Mouse (Mus musculus): ENCODE results near the gene Adamts17. TPM values are rescaled to one million over a fixed set of nuclear protein-coding genes. Genes with fewer than 3 reads are reported as not detected.
A peak's percentile ranks its signal among the peaks of the same experiment; 100 is the strongest.

Gene Adamts17
- polyA plus RNA-seq, 2 experiments = 16.0 to 19.5 TPM

DNA sequence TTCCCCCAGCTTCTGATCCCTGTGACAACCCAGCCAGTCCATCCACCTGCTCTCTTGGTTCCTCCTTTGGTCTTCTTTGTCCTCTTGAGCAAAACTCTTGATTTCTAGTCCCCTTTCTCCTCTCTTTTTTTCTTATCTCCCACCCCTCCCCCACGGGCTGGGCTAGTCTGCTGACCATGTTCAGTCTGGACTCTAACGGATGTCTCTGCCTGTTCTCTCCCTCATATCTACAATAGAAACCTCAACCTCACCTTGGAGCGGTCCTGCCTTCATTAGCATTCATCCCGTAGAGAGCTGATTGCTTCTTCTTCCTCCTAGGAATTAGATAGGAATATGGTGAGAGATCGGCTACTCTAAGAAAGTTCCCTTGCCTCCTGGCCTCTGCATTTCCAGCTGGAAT lies 8.7 kb upstream of the Adamts17 start:
- Histone ChIP-seq H3K9ac (ENCODE audit: low read depth, low read length, severe bottlenecking) (no peak overlapping the region), H3K36me3 (ENCODE audit: control insufficient read depth, insufficient read depth, low read length) (no peaks in the 10 kb centered on the region), H3K27me3 (ENCODE audit: control insufficient read depth, insufficient read depth, low read length) (no peaks in the 10 kb centered on the region), H3K4me1 (ENCODE audit: control insufficient read depth, insufficient read depth, low read length) (peaks cover 15% of the 10 kb centered on the region), H3K9me3 (ENCODE audit: control insufficient read depth, low read length) (no peaks in the 10 kb centered on the region), H3K4me3 (replicated peaks; ENCODE audit: low read length) (no peak overlapping the region), H3K4me2 (replicated peaks; ENCODE audit: low read depth, low read length, severe bottlenecking) (no peak overlapping the region), H3K27ac (replicated peaks; ENCODE audit: low read depth, low read length) (no peak overlapping the region)
- no peak for ATAC-seq (ENCODE audit: low FRiP score, low read depth)
- 69% methylated on average over 5 of the region's 5 CpGs for WGBS
- no peak for DNase-seq (ENCODE audit: low spot score)
- TF ChIP-seq POLR2A (IDR thresholded peaks at IDR 0.05; ENCODE audit: borderline replicate concordance, extremely low read depth, insufficient read depth, insufficient read length) = no peak

DNA sequence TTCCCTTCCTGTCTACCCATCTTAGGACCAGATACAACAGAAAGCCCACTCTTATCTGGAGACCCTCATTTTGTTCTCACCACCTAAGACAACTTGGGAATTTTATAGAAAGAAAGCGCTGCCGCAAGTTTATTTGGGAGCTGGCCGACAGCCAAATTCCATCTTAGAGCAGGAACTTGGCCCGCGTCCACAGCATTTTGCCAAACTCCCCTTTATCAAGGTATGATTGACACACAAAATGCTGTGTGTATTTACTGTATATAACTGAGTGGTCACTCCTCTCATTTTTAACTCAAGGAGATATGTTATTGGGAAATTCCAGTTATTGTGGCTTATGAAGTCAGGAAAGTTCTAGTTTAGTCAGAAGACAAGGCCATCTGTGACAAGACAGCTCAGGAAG lies 8.2 kb upstream of the Adamts17 start:
- no peaks in the 10 kb centered on the region for H3K27me3 ChIP-seq (ENCODE audit: control insufficient read depth, insufficient read depth, low read length)
- DNase-seq (ENCODE audit: low spot score) (peak; percentile 78), ATAC-seq (ENCODE audit: low FRiP score, low read depth) (no peak)
- TF ChIP-seq POLR2A (IDR thresholded peaks at IDR 0.05; ENCODE audit: borderline replicate concordance, extremely low read depth, insufficient read depth, insufficient read length) = no peak
- no peak overlapping the region for H3K27ac ChIP-seq (replicated peaks; ENCODE audit: low read depth, low read length)
- H3K4me2 ChIP-seq (replicated peaks; ENCODE audit: low read depth, low read length, severe bottlenecking) = no peak overlapping the region
- no peak overlapping the region for H3K4me3 ChIP-seq (replicated peaks; ENCODE audit: low read length)
- no peaks in the 10 kb centered on the region for H3K36me3 ChIP-seq (ENCODE audit: control insufficient read depth, insufficient read depth, low read length)
- no peak overlapping the region for H3K9ac ChIP-seq (ENCODE audit: low read depth, low read length, severe bottlenecking)
- WGBS = 22% methylated on average over 5 of the region's 5 CpGs
- H3K9me3 ChIP-seq (ENCODE audit: control insufficient read depth, low read length) = no peaks in the 10 kb centered on the region
- H3K4me1 ChIP-seq (ENCODE audit: control insufficient read depth, insufficient read depth, low read length) = peaks cover 15% of the 10 kb centered on the region

DNA sequence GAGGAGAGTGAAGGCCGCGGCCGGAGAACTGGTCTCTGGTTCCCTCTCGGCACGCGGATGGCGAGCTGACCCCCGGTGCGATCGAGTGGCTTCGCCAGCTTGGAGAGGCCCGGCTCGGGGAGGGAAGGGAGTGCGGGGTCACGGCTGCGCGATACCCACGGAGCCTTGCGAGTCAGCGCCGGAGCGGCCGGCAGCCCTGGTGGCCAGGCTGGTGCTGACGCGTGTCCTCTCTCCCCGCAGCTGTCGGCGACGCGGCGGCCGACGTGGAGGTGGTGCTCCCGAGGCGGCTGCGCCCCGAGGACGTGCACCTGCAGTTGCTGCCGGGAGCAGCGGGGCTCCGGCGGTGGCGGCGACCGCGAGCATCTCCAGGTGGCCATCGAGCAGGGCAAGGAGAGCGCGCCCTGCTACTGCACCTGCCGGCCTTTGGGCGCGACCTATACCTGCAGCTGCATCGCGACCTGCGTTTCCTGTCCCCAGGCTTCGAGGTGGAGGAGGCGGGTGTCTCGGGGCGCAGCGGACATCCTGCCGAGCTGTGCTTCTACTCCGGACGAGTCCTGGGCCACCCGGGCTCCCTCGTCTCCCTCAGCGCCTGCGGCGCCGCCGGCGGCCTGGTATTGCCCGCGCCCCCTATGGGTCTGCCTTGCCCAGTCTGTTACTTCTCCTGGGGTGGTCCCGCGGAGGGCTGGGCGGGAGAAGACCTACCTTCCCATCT lies 629 bp downstream of the Adamts17 start:
- 0% methylated on average over 44 of the region's 76 CpGs for WGBS
- H3K9me3 ChIP-seq (ENCODE audit: control insufficient read depth, low read length) = no peaks in the 10 kb centered on the region
- TF ChIP-seq POLR2A (IDR thresholded peaks at IDR 0.05; ENCODE audit: borderline replicate concordance, extremely low read depth, insufficient read depth, insufficient read length) = no peak
- peaks cover 3% of the 10 kb centered on the region for H3K36me3 ChIP-seq (ENCODE audit: control insufficient read depth, insufficient read depth, low read length)
- peak overlapping the region; percentile 100 for H3K4me2 ChIP-seq (replicated peaks; ENCODE audit: low read depth, low read length, severe bottlenecking)
- H3K4me3 ChIP-seq (replicated peaks; ENCODE audit: low read length) = peak overlapping the region; percentile 68
- peak overlapping the region; percentile 70 for H3K9ac ChIP-seq (ENCODE audit: low read depth, low read length, severe bottlenecking)
- ATAC-seq (ENCODE audit: low FRiP score, low read depth) (peak; percentile 7; the same call in 1 of the 2 replicates), DNase-seq (ENCODE audit: low spot score) (no peak)
- H3K27me3 ChIP-seq (ENCODE audit: control insufficient read depth, insufficient read depth, low read length) = no peaks in the 10 kb centered on the region
- H3K4me1 ChIP-seq (ENCODE audit: control insufficient read depth, insufficient read depth, low read length) = peaks cover 35% of the 10 kb centered on the region
- peak overlapping the region; percentile 62 for H3K27ac ChIP-seq (replicated peaks; ENCODE audit: low read depth, low read length)

DNA sequence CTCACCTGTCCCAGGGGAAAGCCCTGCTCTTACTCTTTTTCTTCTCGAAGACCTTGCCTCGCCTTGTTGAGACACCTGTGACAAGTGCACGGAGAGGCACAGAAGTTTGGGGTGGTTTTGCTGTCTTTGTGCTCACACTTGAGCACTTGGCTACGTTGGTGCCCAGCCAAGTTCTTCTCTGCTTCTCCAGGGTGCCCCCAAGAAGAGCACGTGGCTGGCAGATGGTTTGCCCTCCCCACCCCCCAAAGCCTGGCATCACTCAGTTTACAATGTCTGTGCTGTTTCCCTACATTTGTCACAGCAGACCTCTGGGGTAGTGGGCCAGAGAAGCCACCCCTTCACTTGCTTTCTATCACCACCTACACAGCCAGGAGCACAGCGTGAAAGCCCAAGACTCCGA lies 1.6 kb downstream of the Adamts17 start:
- peaks cover 33% of the 10 kb centered on the region for H3K4me1 ChIP-seq (ENCODE audit: control insufficient read depth, insufficient read depth, low read length)
- no peaks in the 10 kb centered on the region for H3K27me3 ChIP-seq (ENCODE audit: control insufficient read depth, insufficient read depth, low read length)
- ATAC-seq (ENCODE audit: low FRiP score, low read depth) (no peak), DNase-seq (ENCODE audit: low spot score) (no peak)
- 0 out of 2 replicates have a peak overlapping the region, but pooled peaks have one; percentile 12 for H3K9ac ChIP-seq (ENCODE audit: low read depth, low read length, severe bottlenecking)
- peak overlapping the region; percentile 100 for H3K4me2 ChIP-seq (replicated peaks; ENCODE audit: low read depth, low read length, severe bottlenecking)
- no peak for TF ChIP-seq POLR2A (IDR thresholded peaks at IDR 0.05; ENCODE audit: borderline replicate concordance, extremely low read depth, insufficient read depth, insufficient read length)
- no peak overlapping the region for H3K27ac ChIP-seq (replicated peaks; ENCODE audit: low read depth, low read length)
- 64% methylated on average over 7 of the region's 7 CpGs for WGBS
- H3K36me3 ChIP-seq (ENCODE audit: control insufficient read depth, insufficient read depth, low read length) = peaks cover 3% of the 10 kb centered on the region
- no peaks in the 10 kb centered on the region for H3K9me3 ChIP-seq (ENCODE audit: control insufficient read depth, low read length)
- peak overlapping the region; percentile 68 for H3K4me3 ChIP-seq (replicated peaks; ENCODE audit: low read length)

DNA sequence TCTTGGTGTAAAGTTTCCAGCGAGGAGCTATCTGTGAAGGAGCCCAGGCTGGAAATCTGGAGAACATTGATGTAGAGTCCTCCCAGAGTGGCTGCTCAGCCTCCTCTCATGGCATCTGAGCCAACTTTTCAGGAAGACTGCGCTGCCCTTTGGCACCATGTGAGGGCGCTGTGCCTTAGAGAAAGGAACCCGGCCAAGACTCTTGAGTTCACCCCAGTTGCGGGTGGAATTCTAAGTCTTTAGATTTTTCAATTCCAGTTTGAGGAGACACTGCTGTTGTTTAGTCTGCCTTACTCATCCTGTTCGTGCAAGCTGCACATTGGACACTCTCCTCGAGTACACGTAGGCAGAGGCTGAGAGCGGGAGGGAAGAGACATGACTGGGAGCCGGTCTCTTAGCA lies 2.5 kb downstream of the Adamts17 start:
- DNase-seq (ENCODE audit: low spot score) = peak; percentile 85
- Histone ChIP-seq H3K9ac (ENCODE audit: low read depth, low read length, severe bottlenecking) (no peak overlapping the region), H3K4me1 (ENCODE audit: control insufficient read depth, insufficient read depth, low read length) (peaks cover 33% of the 10 kb centered on the region), H3K4me3 (replicated peaks; ENCODE audit: low read length) (0 out of 2 replicates have a peak overlapping the region, but pooled peaks have one; percentile 68), H3K9me3 (ENCODE audit: control insufficient read depth, low read length) (no peaks in the 10 kb centered on the region), H3K36me3 (ENCODE audit: control insufficient read depth, insufficient read depth, low read length) (peaks cover 3% of the 10 kb centered on the region), H3K4me2 (replicated peaks; ENCODE audit: low read depth, low read length, severe bottlenecking) (peak overlapping the region; percentile 100), H3K27ac (replicated peaks; ENCODE audit: low read depth, low read length) (no peak overlapping the region), H3K27me3 (ENCODE audit: control insufficient read depth, insufficient read depth, low read length) (no peaks in the 10 kb centered on the region)
- peak; percentile 10; the same call in 1 of the 2 replicates for ATAC-seq (ENCODE audit: low FRiP score, low read depth)
- no peak for TF ChIP-seq POLR2A (IDR thresholded peaks at IDR 0.05; ENCODE audit: borderline replicate concordance, extremely low read depth, insufficient read depth, insufficient read length)
- WGBS = 36% methylated on average over 10 of the region's 10 CpGs

Data from limb, embryonic 14.5 days (tissue).